Mouse (Mus musculus) frontal cortex, postnatal 10 days (tissue): Measurements from ENCODE around the gene Rab3il1.

Source experiments
- DNase-seq, 2 experiments: peaks; one replicate each; pipeline ENCODE4 v3.0.0; 2022; ENCODE audit warnings: low spot score in 2 of 2, mixed read lengths in 1 of 2

Rab3il1 gene

GRCm38 (mm10) chr19:10040866-10041387 lies 39.5 kb downstream of the Rab3il1 start:
- DNase-seq, result no peak

GRCm38 (mm10) chr19:10041388-10042148 lies 40.1 kb downstream of the Rab3il1 start, which contains the start of gene Fads3:
Gene Fads3, plus strand, starts transcription at chr19:10041569.
- peak; percentile 58 to 77 for DNase-seq

- no peak for DNase-seq
These were observed 40.8 kb downstream of the Rab3il1 start for GRCm38 (mm10) chr19:10042232-10042631.

GRCm38 (mm10) chr19:10042816-10043215 lies 41.3 kb downstream of the Rab3il1 start:
- DNase-seq, result no peak

GRCm38 (mm10) chr19:10043643-10044042 lies 42.2 kb downstream of the Rab3il1 start:
- no peak for DNase-seq

- DNase-seq, result no peak
These were observed 44.2 kb downstream of the Rab3il1 start for GRCm38 (mm10) chr19:10045707-10046106.

- DNase-seq, result no peak
These were observed 44.9 kb downstream of the Rab3il1 start for GRCm38 (mm10) chr19:10046346-10046745.

GRCm38 (mm10) chr19:10046983-10047382 lies 45.5 kb downstream of the Rab3il1 start:
- DNase-seq, result no peak

GRCm38 (mm10) chr19:10049533-10049932 lies 48.1 kb downstream of the Rab3il1 start:
- DNase-seq, result no peak

- DNase-seq, result no peak
These were observed 49.0 kb downstream of the Rab3il1 start for GRCm38 (mm10) chr19:10050438-10050837.

- DNase-seq, result no peak
These were observed 51.2 kb downstream of the Rab3il1 start for GRCm38 (mm10) chr19:10052698-10053097.

- DNase-seq, result no peak
These were observed 52.3 kb downstream of the Rab3il1 start for GRCm38 (mm10) chr19:10053692-10054260.

GRCm38 (mm10) chr19:10054361-10055075 lies 53.0 kb downstream of the Rab3il1 start:
- no peak for DNase-seq

- DNase-seq, result no peak
These were observed 53.8 kb downstream of the Rab3il1 start for GRCm38 (mm10) chr19:10055261-10055660.

- no peak for DNase-seq
These were observed 54.6 kb downstream of the Rab3il1 start for GRCm38 (mm10) chr19:10055783-10056660.

GRCm38 (mm10) chr19:10056686-10057085 lies 55.2 kb downstream of the Rab3il1 start:
- DNase-seq, result no peak

GRCm38 (mm10) chr19:10057486-10058351 lies 56.2 kb downstream of the Rab3il1 start:
- no peak for DNase-seq

GRCm38 (mm10) chr19:10058352-10058825 lies 56.9 kb downstream of the Rab3il1 start:
- no peak for DNase-seq

- DNase-seq, result no peak
These were observed 57.5 kb downstream of the Rab3il1 start for GRCm38 (mm10) chr19:10058876-10059427.
